Mouse (Mus musculus): Measurements from ENCODE around the gene Dcaf7. TPM values are rescaled to one million over a fixed set of nuclear protein-coding genes. Genes with fewer than 3 reads are reported as not detected.
"Not testable (repeated sequence)": the region's sequence is repeated elsewhere in the genome, so short reads cannot be mapped to it uniquely, and the experiment has no call there.

Gene Dcaf7
- polyA plus RNA-seq, 1 experiment from 2014 or later, result 61.5 TPM

- WGBS, result 71% methylated on average over 5 of the region's 5 CpGs
These were observed 20.2 kb upstream of the Dcaf7 start for GRCm38 (mm10) chr11:106016440-106016839.

GRCm38 (mm10) chr11:106020051-106020763 is 16.5 kb upstream of the Dcaf7 start:
- ATAC-seq (ENCODE audit: insufficient number of reproducible peaks, low FRiP score, low TSS enrichment, low read depth), result peak; percentile 36; the same call in 1 of the 2 replicates
- Histone ChIP-seq H3K4me2 (peak overlapping the region; percentile 39), H3K27me3 (peaks cover 28% of the 10 kb centered on the region), H3K36me3 (no peaks in the 10 kb centered on the region), H3K9ac (no peak overlapping the region), H3K27ac (no peak overlapping the region), H3K9me3 (no peaks in the 10 kb centered on the region), H3K4me1 (peaks cover 9% of the 10 kb centered on the region), H3K4me3 (peak overlapping the region; percentile 20)
- under 1% methylated on average over 50 of the region's 50 CpGs for WGBS

More at GRCm38 (mm10) chr11:106016440-106016839, 20.2 kb upstream of the Dcaf7 start:
- H3K27me3 ChIP-seq, result peaks cover 25% of the 10 kb centered on the region
- H3K4me3 ChIP-seq, result no peak overlapping the region
- H3K36me3 ChIP-seq, result no peaks in the 10 kb centered on the region
- no peak overlapping the region for H3K4me2 ChIP-seq
- no peak for ATAC-seq (ENCODE audit: insufficient number of reproducible peaks, low FRiP score, low TSS enrichment, low read depth)
- H3K4me1 ChIP-seq, result peaks cover 16% of the 10 kb centered on the region
- no peaks in the 10 kb centered on the region for H3K9me3 ChIP-seq
- H3K9ac ChIP-seq, result no peak overlapping the region
- no peak overlapping the region for H3K27ac ChIP-seq

GRCm38 (mm10) chr11:106025774-106026173 is 10.9 kb upstream of the Dcaf7 start:
- no peak overlapping the region for H3K9ac ChIP-seq
- no peaks in the 10 kb centered on the region for H3K9me3 ChIP-seq
- WGBS, result 79% methylated on average over 3 of the region's 3 CpGs
- H3K27me3 ChIP-seq, result peaks cover 13% of the 10 kb centered on the region
- H3K4me1 ChIP-seq, result 0 out of 2 replicates have a peak, but pooled peaks cover 3% of the 10 kb centered on the region
- 0 out of 2 replicates have a peak, but pooled peaks cover 6% of the 10 kb centered on the region for H3K36me3 ChIP-seq
- H3K4me3 ChIP-seq, result no peak overlapping the region
- H3K27ac ChIP-seq, result no peak overlapping the region
- ATAC-seq (ENCODE audit: insufficient number of reproducible peaks, low FRiP score, low TSS enrichment, low read depth), result no peak
- H3K4me2 ChIP-seq, result no peak overlapping the region

GRCm38 (mm10) chr11:106026465-106027151 is 10.1 kb upstream of the Dcaf7 start:
- Histone ChIP-seq H3K4me2 (no peak overlapping the region), H3K9ac (no peak overlapping the region), H3K4me3 (no peak overlapping the region), H3K36me3 (0 out of 2 replicates have a peak, but pooled peaks cover 6% of the 10 kb centered on the region), H3K27ac (no peak overlapping the region), H3K4me1 (0 out of 2 replicates have a peak, but pooled peaks cover 3% of the 10 kb centered on the region), H3K27me3 (peaks cover 5% of the 10 kb centered on the region; the same call in 1 of the 2 replicates), H3K9me3 (no peaks in the 10 kb centered on the region)
- no peak for ATAC-seq (ENCODE audit: insufficient number of reproducible peaks, low FRiP score, low TSS enrichment, low read depth)
- 32% methylated on average over 11 of the region's 11 CpGs for WGBS

- H3K36me3 ChIP-seq, result 0 out of 2 replicates have a peak, but pooled peaks cover 6% of the 10 kb centered on the region
- no peak overlapping the region for H3K27ac ChIP-seq
- 0 out of 2 replicates have a peak, but pooled peaks cover 3% of the 10 kb centered on the region for H3K4me1 ChIP-seq
- no peak overlapping the region for H3K4me2 ChIP-seq
- no peak overlapping the region for H3K4me3 ChIP-seq
- H3K9ac ChIP-seq, result no peak overlapping the region
- peak; percentile 24; the same call in 1 of the 2 replicates for ATAC-seq (ENCODE audit: insufficient number of reproducible peaks, low FRiP score, low TSS enrichment, low read depth)
- WGBS, result 87% methylated on average over 5 of the region's 5 CpGs
- H3K27me3 ChIP-seq, result no peaks in the 10 kb centered on the region
- H3K9me3 ChIP-seq, result no peaks in the 10 kb centered on the region
These were observed 9.1 kb upstream of the Dcaf7 start for GRCm38 (mm10) chr11:106027607-106028006.

DNA sequence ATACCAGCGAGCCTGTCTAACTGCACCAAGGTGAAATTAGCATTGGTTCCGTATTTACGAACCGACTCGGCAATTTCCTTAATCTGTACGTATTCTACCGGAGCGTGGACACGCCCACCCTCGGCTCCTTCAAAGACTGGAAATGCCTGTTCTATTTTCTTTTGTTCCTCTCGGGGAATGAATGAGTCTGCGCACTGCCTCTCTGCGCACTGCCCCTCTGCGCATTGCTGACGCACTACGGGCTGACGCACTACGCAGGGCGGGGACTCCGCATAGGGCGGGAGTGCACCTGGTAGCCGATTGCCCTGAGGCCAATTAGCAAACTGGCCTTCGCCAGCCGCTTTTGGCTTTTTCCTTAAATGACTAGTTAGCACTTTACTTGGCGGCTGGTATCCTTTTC is 4.6 kb upstream of the Dcaf7 start:
- H3K4me1 ChIP-seq; H3K27me3 ChIP-seq; H3K4me2 ChIP-seq; H3K9me3 ChIP-seq; H3K36me3 ChIP-seq; ATAC-seq (ENCODE audit: insufficient number of reproducible peaks, low FRiP score, low TSS enrichment, low read depth); H3K9ac ChIP-seq: not testable (repeated sequence)
- WGBS, result 66% methylated on average over 4 of the region's 25 CpGs
- Histone ChIP-seq H3K4me3 (peak overlapping the region; percentile 34), H3K27ac (peak overlapping the region; percentile 28; the same call in 1 of the 2 replicates)

DNA sequence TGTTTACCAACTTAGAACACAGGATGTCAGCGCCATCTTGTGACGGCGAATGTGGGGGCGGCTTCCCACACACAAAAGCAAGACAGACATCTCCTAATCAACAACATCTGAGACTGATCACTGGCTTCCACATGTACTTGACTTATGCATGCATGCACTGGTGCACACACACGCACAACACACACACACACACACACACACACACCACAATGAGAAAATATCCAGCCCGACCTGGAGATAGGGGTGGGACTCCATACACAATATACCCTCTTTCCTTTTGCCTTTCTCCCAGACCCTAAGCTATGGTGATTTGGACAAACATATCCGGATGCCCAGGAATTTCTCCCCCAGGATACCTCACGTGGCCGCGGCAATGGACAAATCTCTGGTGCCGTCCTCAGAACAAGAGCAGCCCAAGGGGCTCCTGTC is 3.2 kb upstream of the Dcaf7 start:
- 0 out of 2 replicates have a peak, but pooled peaks have one; percentile 16 for ATAC-seq (ENCODE audit: insufficient number of reproducible peaks, low FRiP score, low TSS enrichment, low read depth)
- Histone ChIP-seq H3K27me3 (no peaks in the 10 kb centered on the region), H3K9ac (no peak overlapping the region), H3K4me2 (peak overlapping the region; percentile 10), H3K27ac (peak overlapping the region; percentile 76), H3K4me3 (peak overlapping the region; percentile 8; the same call in 1 of the 2 replicates), H3K9me3 (no peaks in the 10 kb centered on the region), H3K36me3 (no peaks in the 10 kb centered on the region), H3K4me1 (peaks cover 17% of the 10 kb centered on the region)
- WGBS, result 29% methylated on average over 11 of the region's 11 CpGs

DNA sequence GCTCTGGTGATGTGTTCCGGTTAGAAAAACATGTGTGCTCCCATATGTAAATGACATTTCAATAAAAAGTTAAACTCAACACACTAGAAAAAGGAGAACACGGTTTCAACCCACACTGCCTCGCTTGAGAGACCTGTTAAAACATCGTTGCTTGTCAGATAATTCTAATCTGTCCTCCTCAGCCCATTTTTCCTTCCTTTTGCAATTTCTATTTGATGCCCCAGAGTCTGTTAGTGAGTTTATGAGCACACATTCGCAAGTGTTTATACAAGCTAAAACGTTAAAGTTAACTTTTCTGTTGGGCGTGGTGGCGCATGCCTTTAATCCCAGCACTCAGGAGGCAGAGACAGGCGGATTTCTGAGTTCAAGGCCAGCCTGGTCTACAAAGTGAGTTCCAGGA is 1.7 kb upstream of the Dcaf7 start:
- H3K4me1 ChIP-seq, result peaks cover 23% of the 10 kb centered on the region
- 85% methylated on average over 9 of the region's 9 CpGs for WGBS
- no peaks in the 10 kb centered on the region for H3K9me3 ChIP-seq
- H3K4me2 ChIP-seq, result no peak overlapping the region
- no peaks in the 10 kb centered on the region for H3K27me3 ChIP-seq
- no peak overlapping the region for H3K4me3 ChIP-seq
- no peak overlapping the region for H3K9ac ChIP-seq
- H3K36me3 ChIP-seq, result no peaks in the 10 kb centered on the region
- H3K27ac ChIP-seq, result no peak overlapping the region
- no peak for ATAC-seq (ENCODE audit: insufficient number of reproducible peaks, low FRiP score, low TSS enrichment, low read depth)

DNA sequence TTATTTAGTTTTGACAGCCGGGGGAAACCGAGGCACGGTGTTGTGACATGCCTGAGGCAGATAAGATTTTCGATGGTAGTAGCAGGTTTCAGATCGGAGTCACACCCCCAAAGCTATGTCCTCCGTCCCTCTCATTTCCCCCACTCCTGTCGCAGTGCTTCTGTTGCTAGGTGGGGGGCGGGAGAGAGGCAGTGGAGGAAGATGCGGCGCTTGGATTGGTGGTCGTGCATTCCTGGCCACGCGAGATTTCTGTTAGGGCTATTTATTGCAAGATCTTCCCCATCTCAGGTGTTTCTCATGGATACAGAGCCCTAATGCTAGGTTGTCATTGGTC is 713 bp downstream of the Dcaf7 start:
- Histone ChIP-seq H3K4me1 (peaks cover 23% of the 10 kb centered on the region), H3K4me3 (peak overlapping the region; percentile 99), H3K27ac (peak overlapping the region; percentile 92), H3K27me3 (no peaks in the 10 kb centered on the region), H3K4me2 (peak overlapping the region; percentile 79), H3K9ac (peak overlapping the region; percentile 95), H3K36me3 (no peaks in the 10 kb centered on the region), H3K9me3 (no peaks in the 10 kb centered on the region)
- ATAC-seq (ENCODE audit: insufficient number of reproducible peaks, low FRiP score, low TSS enrichment, low read depth), result no peak
- under 1% methylated on average over 13 of the region's 13 CpGs for WGBS

- Histone ChIP-seq H3K27me3 (no peaks in the 10 kb centered on the region), H3K4me3 (no peak overlapping the region), H3K9me3 (no peaks in the 10 kb centered on the region), H3K9ac (no peak overlapping the region), H3K4me1 (peaks cover under 1% of the 10 kb centered on the region; the same call in 1 of the 2 replicates), H3K4me2 (no peak overlapping the region), H3K36me3 (peaks cover 29% of the 10 kb centered on the region), H3K27ac (no peak overlapping the region)
- ATAC-seq (ENCODE audit: insufficient number of reproducible peaks, low FRiP score, low TSS enrichment, low read depth), result no peak
These were observed 7.7 kb downstream of the Dcaf7 start for GRCm38 (mm10) chr11:106044349-106044748.

- Histone ChIP-seq H3K4me2 (no peak overlapping the region), H3K4me1 (no peaks in the 10 kb centered on the region), H3K27ac (no peak overlapping the region), H3K4me3 (no peak overlapping the region), H3K36me3 (peaks cover 37% of the 10 kb centered on the region), H3K9me3 (no peaks in the 10 kb centered on the region), H3K27me3 (no peaks in the 10 kb centered on the region), H3K9ac (no peak overlapping the region)
- ATAC-seq (ENCODE audit: insufficient number of reproducible peaks, low FRiP score, low TSS enrichment, low read depth), result no peak
- WGBS, result 96% methylated on average over 1 of the region's 1 CpGs
These were observed 8.6 kb downstream of the Dcaf7 start for GRCm38 (mm10) chr11:106045256-106045655.

- Histone ChIP-seq H3K27ac (no peak overlapping the region), H3K4me2 (no peak overlapping the region), H3K36me3 (peaks cover 41% of the 10 kb centered on the region), H3K4me1 (no peaks in the 10 kb centered on the region), H3K4me3 (no peak overlapping the region), H3K27me3 (no peaks in the 10 kb centered on the region), H3K9ac (no peak overlapping the region), H3K9me3 (no peaks in the 10 kb centered on the region)
- ATAC-seq (ENCODE audit: insufficient number of reproducible peaks, low FRiP score, low TSS enrichment, low read depth), result no peak
- WGBS, result 92% methylated on average over 3 of the region's 3 CpGs
These were observed 9.1 kb downstream of the Dcaf7 start for GRCm38 (mm10) chr11:106045780-106046179.
